ENCODE assay signal across 23 mouse cellular contexts in the genomic region with DNA sequence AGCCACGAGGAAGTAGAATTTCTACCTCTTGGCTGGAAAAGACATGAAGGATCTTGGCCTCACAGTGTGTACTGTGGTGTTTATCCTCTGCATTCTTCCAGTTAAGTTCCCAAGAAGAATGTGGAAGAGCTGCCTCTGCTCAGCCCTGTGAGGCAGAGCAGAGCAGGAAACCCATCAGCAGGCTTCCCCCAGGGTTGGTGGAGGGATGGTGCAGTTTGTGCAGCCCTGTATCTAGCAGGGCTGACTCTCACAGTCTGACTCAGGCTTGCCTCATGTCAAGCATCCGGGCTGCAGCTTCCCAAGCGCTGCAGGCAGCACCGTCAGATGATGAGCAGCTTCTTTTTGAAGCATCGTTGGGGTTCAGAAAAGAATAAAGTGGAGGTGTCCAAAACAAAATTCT. TPM values are rescaled to one million over a fixed set of nuclear protein-coding genes. Genes with fewer than 3 reads are reported as not detected.
DNase-seq lines count a peak whose midpoint lies in the region; ATAC-seq and TF ChIP-seq lines count a peak whose summit lies in the region.
"Had no signal": no experiment of that assay in that cellular context is flagged by ENCODE, and none has a peak within 500 bp of the region (broad histone marks: within the 10 kb centered on the region; RNA-seq: fewer than 3 reads in every experiment).

No protein-coding gene starts in this region.

- ATAC-seq in heart, embryonic 13.5 days (ENCODE audit: extremely low read depth, insufficient number of reproducible peaks, low FRiP score, low TSS enrichment), result no peak
- ATAC-seq in lung, embryonic 16.5 days (ENCODE audit: low read depth), result 0 out of 2 replicates have a peak, but pooled peaks have one; percentile 17
- no peak for ATAC-seq in lung, postnatal 0 days
- ATAC-seq in stomach, embryonic 16.5 days (ENCODE audit: insufficient read depth, low FRiP score), result peak; percentile 56; the same call in 1 of the 2 replicates
- ATAC-seq: forebrain, embryonic 15.5 days had no signal

- H3K4me1 ChIP-seq in heart, embryonic 13.5 days, result no peaks in the 10 kb centered on the region
- no peaks in the 10 kb centered on the region for H3K4me1 ChIP-seq in lung, embryonic 16.5 days (replicated peaks; ENCODE audit: control insufficient read depth, insufficient read depth, low read length)
- H3K4me1 ChIP-seq in lung, postnatal 0 days (ENCODE audit: insufficient read depth, low read depth, low read length), result no peaks in the 10 kb centered on the region
- 0 out of 2 replicates have a peak, but pooled peaks cover 2% of the 10 kb centered on the region for H3K4me1 ChIP-seq in stomach, embryonic 16.5 days (ENCODE audit: control insufficient read depth, insufficient read depth, low read length)
- H3K4me1 ChIP-seq: forebrain, embryonic 15.5 days; hindbrain, embryonic 10.5 days; limb, embryonic 12.5 days; liver, embryonic 15.5 days had no signal

- no peak for DNase-seq in heart, postnatal 4 days
- no peak for DNase-seq in lung, postnatal 0 days (ENCODE audit: low spot score)
- peak; percentile 25 for DNase-seq in Muller cell, postnatal 12 days (ENCODE audit: inconsistent ontology term)
- no peak for DNase-seq in natural killer cell, adult 2 months (ENCODE audit: low spot score in 2 of 2)
- DNase-seq: cerebellum, postnatal 25 days; lung, postnatal 36 days had no signal

- TF ChIP-seq CTCF in lung, postnatal 0 days (IDR thresholded peaks at IDR 0.05), result no peak

- H3K9me3 ChIP-seq in heart, embryonic 13.5 days, result no peaks in the 10 kb centered on the region
- no peaks in the 10 kb centered on the region for H3K9me3 ChIP-seq in lung, embryonic 16.5 days (ENCODE audit: control insufficient read depth, low read length)
- H3K9me3 ChIP-seq in lung, postnatal 0 days (ENCODE audit: low read length), result no peaks in the 10 kb centered on the region
- no peaks in the 10 kb centered on the region for H3K9me3 ChIP-seq in stomach, embryonic 16.5 days (replicated peaks; ENCODE audit: control insufficient read depth, low read length)
- H3K9me3 ChIP-seq: forebrain, embryonic 15.5 days; hindbrain, embryonic 10.5 days; limb, embryonic 12.5 days; liver, embryonic 15.5 days; stomach, embryonic 15.5 days had no signal

- no peaks in the 10 kb centered on the region for H3K36me3 ChIP-seq in heart, embryonic 13.5 days
- no peaks in the 10 kb centered on the region for H3K36me3 ChIP-seq in lung, embryonic 16.5 days (ENCODE audit: control insufficient read depth, insufficient read depth, low read length)
- no peaks in the 10 kb centered on the region for H3K36me3 ChIP-seq in lung, postnatal 0 days (ENCODE audit: insufficient read depth, low read length)
- no peaks in the 10 kb centered on the region for H3K36me3 ChIP-seq in stomach, embryonic 16.5 days (ENCODE audit: control insufficient read depth, insufficient read depth, low read length)
- H3K36me3 ChIP-seq: forebrain, embryonic 15.5 days; hindbrain, embryonic 10.5 days; limb, embryonic 12.5 days; liver, embryonic 15.5 days; stomach, embryonic 15.5 days had no signal

- H3K27ac ChIP-seq in heart, embryonic 13.5 days (replicated peaks), result peak overlapping the region; percentile 48; the same call in 1 of the 2 replicates
- no peak overlapping the region for H3K27ac ChIP-seq in lung, embryonic 16.5 days (ENCODE audit: low read length)
- H3K27ac ChIP-seq in lung, postnatal 0 days (ENCODE audit: low read length), result no peak overlapping the region
- H3K27ac ChIP-seq in stomach, embryonic 16.5 days (ENCODE audit: low read length), result no peak overlapping the region
- H3K27ac ChIP-seq: forebrain, embryonic 15.5 days; hindbrain, embryonic 10.5 days; limb, embryonic 12.5 days; liver, embryonic 15.5 days; stomach, embryonic 15.5 days had no signal

- H3K27me3 ChIP-seq in heart, embryonic 13.5 days (replicated peaks), result no peaks in the 10 kb centered on the region
- no peaks in the 10 kb centered on the region for H3K27me3 ChIP-seq in lung, embryonic 16.5 days (ENCODE audit: control insufficient read depth, insufficient read depth, low read depth, low read length)
- H3K27me3 ChIP-seq in lung, postnatal 0 days (replicated peaks; ENCODE audit: insufficient read depth, low read length), result no peaks in the 10 kb centered on the region
- H3K27me3 ChIP-seq in stomach, embryonic 16.5 days (ENCODE audit: control insufficient read depth, insufficient read depth, low read length), result no peaks in the 10 kb centered on the region
- H3K27me3 ChIP-seq: CH12.LX; forebrain, embryonic 15.5 days; limb, embryonic 12.5 days; liver, embryonic 15.5 days; stomach, embryonic 15.5 days had no signal

- no peak overlapping the region for H3K4me3 ChIP-seq in heart, embryonic 13.5 days
- H3K4me3 ChIP-seq in lung, embryonic 16.5 days (ENCODE audit: low read length), result no peak overlapping the region
- H3K4me3 ChIP-seq in lung, postnatal 0 days (ENCODE audit: low read depth, low read length), result no peak overlapping the region
- H3K4me3 ChIP-seq in stomach, embryonic 16.5 days (replicated peaks; ENCODE audit: low read length), result no peak overlapping the region
- H3K4me3 ChIP-seq: forebrain, embryonic 15.5 days; hindbrain, embryonic 10.5 days; limb, embryonic 12.5 days; liver, embryonic 15.5 days; stomach, embryonic 15.5 days had no signal

- TF ChIP-seq EP300 in lung, postnatal 0 days (IDR thresholded peaks at IDR 0.05), result no peak

- no peak overlapping the region for H3K4me2 ChIP-seq in heart, embryonic 13.5 days
- no peak overlapping the region for H3K4me2 ChIP-seq in lung, embryonic 16.5 days (ENCODE audit: low read depth, low read length)
- no peak overlapping the region for H3K4me2 ChIP-seq in lung, postnatal 0 days (replicated peaks; ENCODE audit: low read depth, low read length)
- no peak overlapping the region for H3K4me2 ChIP-seq in stomach, embryonic 16.5 days (ENCODE audit: low read depth, low read length)
- H3K4me2 ChIP-seq: forebrain, embryonic 15.5 days; heart, embryonic 11.5 days; limb, embryonic 12.5 days; liver, embryonic 15.5 days; stomach, embryonic 15.5 days had no signal

- no peak overlapping the region for H3K9ac ChIP-seq in heart, embryonic 13.5 days
- H3K9ac ChIP-seq in lung, embryonic 16.5 days (ENCODE audit: low read length), result no peak overlapping the region; the same call in 1 of the 2 replicates
- H3K9ac ChIP-seq in lung, postnatal 0 days (replicated peaks; ENCODE audit: low read depth), result no peak overlapping the region
- no peak overlapping the region for H3K9ac ChIP-seq in stomach, embryonic 16.5 days (ENCODE audit: low read length)
- H3K9ac ChIP-seq: forebrain, embryonic 15.5 days; limb, embryonic 12.5 days; liver, embryonic 15.5 days; stomach, embryonic 15.5 days had no signal

- 51% methylated on average over 5 of the region's 5 CpGs for WGBS in heart, embryonic 13.5 days
- 58% methylated on average over 5 of the region's 5 CpGs for WGBS in lung, embryonic 16.5 days
- 65% methylated on average over 5 of the region's 5 CpGs for WGBS in lung, postnatal 0 days
- 58% methylated on average over 5 of the region's 5 CpGs for WGBS in stomach, embryonic 16.5 days

RNA-seq across cellular contexts. Expression of a gene that starts 10.3 kb away (rescaled TPM):
- not detected in 2 replicates for polyA plus RNA-seq in heart, embryonic 13.5 days (2015; fragmentation: Nextera tagmentation; extraction: Ambion mirVana)
- total RNA-seq in heart, postnatal 4 days (2021), result not detected
- polyA plus RNA-seq in lung, embryonic 16.5 days (2015; fragmentation: Nextera tagmentation; extraction: Ambion mirVana), result not detected in 2 replicates
- polyA plus RNA-seq in lung, postnatal 0 days (2015; fragmentation: Nextera tagmentation; extraction: Ambion mirVana), result not detected in 2 replicates
- 0.15 and 0.19 TPM in 2 replicates for polyA plus RNA-seq in stomach, embryonic 16.5 days (2015; fragmentation: Nextera tagmentation; extraction: Ambion mirVana)
- total RNA-seq: CH12.LX; gastrocnemius, postnatal 4 days; midbrain, postnatal 0 days had no signal
- polyA plus RNA-seq: embryonic facial prominence, embryonic 11.5 days; forebrain, embryonic 15.5 days; heart, embryonic 11.5 days; hindbrain, embryonic 10.5 days; kidney, embryonic 16.5 days; liver, embryonic 15.5 days; neural tube, embryonic 11.5 days; spleen, adult 2 months; stomach, embryonic 15.5 days; urinary bladder, adult 2 months had no signal

RNA-seq across cellular contexts. Expression of a gene that starts 40.0 kb away (rescaled TPM):
- 6.9 and 7.1 TPM in 2 replicates for polyA plus RNA-seq in heart, embryonic 13.5 days (2015; fragmentation: Nextera tagmentation; extraction: Ambion mirVana)
- 10 to 100 TPM; 26.8 to 29.2 TPM for total RNA-seq in heart, postnatal 4 days (2021)
- 9.7 and 10.5 TPM in 2 replicates for polyA plus RNA-seq in lung, embryonic 16.5 days (2015; fragmentation: Nextera tagmentation; extraction: Ambion mirVana)
- polyA plus RNA-seq in lung, postnatal 0 days (2015; fragmentation: Nextera tagmentation; extraction: Ambion mirVana), result 13.8 and 16.2 TPM in 2 replicates
- 8.9 and 9.7 TPM in 2 replicates for polyA plus RNA-seq in stomach, embryonic 16.5 days (2015; fragmentation: Nextera tagmentation; extraction: Ambion mirVana)

Comparison
In these comparisons a context has a peak if more than half of its experiments do, and no peak if none do; other contexts are left out.
1. ATAC-seq: peak in lung, embryonic 16.5 days (single experiment) and stomach, embryonic 16.5 days (single experiment); none in heart, embryonic 13.5 days (single experiment) and lung, postnatal 0 days (single experiment).